Mouse (Mus musculus) liver, postnatal 0 days (tissue): ENCODE measurements at regions not wholly inside any gene's neighbourhood (a gene's known extent, or its start where the extent isn't known, plus 50 kb on each side); places are given as distances from the start of the nearest gene placed in this dataset.

ENCODE experiments used
- ATAC-seq: fragments of 200-750 bp; cut with Nextera tagmentation; 2 replicates; pipeline ENCODE4 v1.8.0; 2017; ENCODE audit warnings: mild to moderate bottlenecking, moderate library complexity
- DNase-seq: peaks from one replicate; pipeline ENCODE4 v3.0.0-alpha.2; 2016
- H3K27ac ChIP-seq: fragments of 300-500 bp; sonication (generic); 2 replicates; pipeline ENCODE4 v1.5.1; 2014; ENCODE audit warnings: antibody characterized with exemption, moderate library complexity, mild to moderate bottlenecking, low read depth
- H3K27me3 ChIP-seq: fragments of 300-500 bp; sonication (generic); 2 replicates; pipeline ENCODE4 v1.6.1; 2014; ENCODE audit warnings: low read length, control low read depth, mixed read lengths; ENCODE audit not compliant: insufficient read depth
- H3K36me3 ChIP-seq: fragments of 300-500 bp; sonication (generic); replicated peaks from 2 replicates; pipeline ENCODE4 v1.6.1; 2014; ENCODE audit warnings: mild to moderate bottlenecking, control low read depth, low read length, moderate library complexity, mixed read lengths; ENCODE audit not compliant: insufficient read depth
- H3K4me1 ChIP-seq: fragments of 300-500 bp; sonication (generic); 2 replicates; pipeline ENCODE4 v1.6.1; 2014; ENCODE audit warnings: antibody characterized with exemption, mild to moderate bottlenecking, control low read depth; ENCODE audit not compliant: insufficient read depth
- H3K4me2 ChIP-seq: fragments of 300-500 bp; sonication (generic); 2 replicates; pipeline ENCODE4 v1.6.1; 2014; ENCODE audit warnings: low read depth, mild to moderate bottlenecking, low read length, moderate library complexity, mixed read lengths
- H3K4me3 ChIP-seq: fragments of 300-500 bp; sonication (generic); 2 replicates; pipeline ENCODE4 v1.5.1; 2014; ENCODE audit warnings: low read depth, low read length
- H3K9ac ChIP-seq: fragments of 300-500 bp; sonication (generic); replicated peaks from 2 replicates; pipeline ENCODE4 v1.6.1; 2014; ENCODE audit warnings: mild to moderate bottlenecking, moderate library complexity
- H3K9me3 ChIP-seq: fragments of 300-500 bp; sonication (generic); 2 replicates; pipeline ENCODE4 v1.6.1; 2016; ENCODE audit warnings: mild to moderate bottlenecking, control low read depth, low read length, mixed read lengths
- CTCF ChIP-seq: sonication (generic); IDR thresholded peaks from 2 replicates; pipeline ENCODE4 v1.5.1; 2016; ENCODE audit warnings: antibody characterized with exemption, low read depth
- EP300 ChIP-seq: IDR thresholded peaks from 2 replicates; pipeline ENCODE4 v1.6.1; 2016; ENCODE audit warnings: antibody characterized with exemption, low read depth, mild to moderate bottlenecking
- WGBS: fragments of 180-500 bp; shearing (Covaris S2); extraction: QIAGEN DNeasy Blood & Tissue Kit; methylation state at CpG from one replicate; pipeline ENCODE4 v1.1.7; 2014; ENCODE audit not compliant: insufficient replicate concordance; 5-methylcytosine and 5-hydroxymethylcytosine counted together

DNA sequence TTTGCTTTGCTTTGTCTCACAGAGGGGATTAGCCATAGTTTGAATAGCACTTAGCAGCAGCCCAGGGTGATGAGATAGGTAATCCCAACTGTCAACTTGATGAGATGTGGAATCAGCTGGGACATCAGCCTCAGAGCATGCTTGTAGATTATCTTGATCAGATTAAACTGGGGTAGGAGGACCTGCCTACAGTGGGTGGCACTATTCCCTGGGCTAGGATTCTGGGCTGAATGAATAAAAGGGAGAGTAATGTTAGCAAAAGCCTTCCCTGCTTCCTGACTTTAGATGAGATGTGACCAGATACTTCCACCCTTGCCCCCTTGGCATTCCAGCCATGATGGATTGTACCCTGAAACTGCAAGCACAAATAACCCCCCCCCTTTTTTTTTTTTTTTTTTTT lies 198.0 kb upstream of the Klf3 start:
- Histone ChIP-seq H3K4me1 (peaks cover 20% of the 10 kb centered on the region), H3K27ac (no peak overlapping the region), H3K4me3 (no peak overlapping the region), H3K4me2 (no peak overlapping the region), H3K9ac (no peak overlapping the region), H3K9me3 (no peaks in the 10 kb centered on the region), H3K27me3 (no peaks in the 10 kb centered on the region), H3K36me3 (no peaks in the 10 kb centered on the region)
- no peak for TF ChIP-seq EP300
- no peak for TF ChIP-seq CTCF
- DNase-seq (no peak), ATAC-seq (no peak)

GRCm38 (mm10) chr5:64605991-64606390 lies 197.2 kb upstream of the Klf3 start:
- no peak for ATAC-seq
- H3K27ac ChIP-seq = no peak overlapping the region
- no peaks in the 10 kb centered on the region for H3K27me3 ChIP-seq
- no peaks in the 10 kb centered on the region for H3K9me3 ChIP-seq
- no peak for DNase-seq
- WGBS = 79% methylated on average over 5 of the region's 5 CpGs
- H3K36me3 ChIP-seq = no peaks in the 10 kb centered on the region
- no peak overlapping the region for H3K4me3 ChIP-seq
- H3K9ac ChIP-seq = no peak overlapping the region
- H3K4me2 ChIP-seq = no peak overlapping the region
- no peak for TF ChIP-seq CTCF
- TF ChIP-seq EP300 = no peak
- H3K4me1 ChIP-seq = peaks cover 26% of the 10 kb centered on the region

- no peaks in the 10 kb centered on the region for H3K36me3 ChIP-seq
- ATAC-seq (peak; percentile 20; the same call in 1 of the 2 replicates), DNase-seq (no peak)
- no peak overlapping the region for H3K27ac ChIP-seq
- 50% methylated on average over 3 of the region's 3 CpGs for WGBS
- H3K4me1 ChIP-seq = peaks cover 20% of the 10 kb centered on the region
- H3K27me3 ChIP-seq = no peaks in the 10 kb centered on the region
- no peak overlapping the region for H3K4me3 ChIP-seq
- no peak overlapping the region for H3K4me2 ChIP-seq
- H3K9me3 ChIP-seq = no peaks in the 10 kb centered on the region
- TF ChIP-seq CTCF (no peak), EP300 (0 out of 2 replicates have a peak, but pooled peaks have one; percentile 23)
- H3K9ac ChIP-seq = no peak overlapping the region
These were observed 193.7 kb upstream of the Klf3 start for GRCm38 (mm10) chr5:64609378-64610087.

- H3K27ac ChIP-seq = no peak overlapping the region
- no peaks in the 10 kb centered on the region for H3K27me3 ChIP-seq
- no peak overlapping the region for H3K9ac ChIP-seq
- H3K4me2 ChIP-seq = no peak overlapping the region
- WGBS = 19% methylated on average over 3 of the region's 3 CpGs
- TF ChIP-seq EP300 (no peak), CTCF (no peak)
- H3K9me3 ChIP-seq = no peaks in the 10 kb centered on the region
- no peak for DNase-seq
- ATAC-seq = peak; percentile 8; the same call in 1 of the 2 replicates
- no peak overlapping the region for H3K4me3 ChIP-seq
- no peaks in the 10 kb centered on the region for H3K36me3 ChIP-seq
- peaks cover 20% of the 10 kb centered on the region for H3K4me1 ChIP-seq
These were observed 193.0 kb upstream of the Klf3 start for GRCm38 (mm10) chr5:64610146-64610545.

- WGBS = 28% methylated on average over 12 of the region's 13 CpGs
- no peak overlapping the region for H3K4me2 ChIP-seq
- TF ChIP-seq EP300 (no peak), CTCF (no peak)
These were observed 192.4 kb upstream of the Klf3 start for GRCm38 (mm10) chr5:64610562-64611405.

DNA sequence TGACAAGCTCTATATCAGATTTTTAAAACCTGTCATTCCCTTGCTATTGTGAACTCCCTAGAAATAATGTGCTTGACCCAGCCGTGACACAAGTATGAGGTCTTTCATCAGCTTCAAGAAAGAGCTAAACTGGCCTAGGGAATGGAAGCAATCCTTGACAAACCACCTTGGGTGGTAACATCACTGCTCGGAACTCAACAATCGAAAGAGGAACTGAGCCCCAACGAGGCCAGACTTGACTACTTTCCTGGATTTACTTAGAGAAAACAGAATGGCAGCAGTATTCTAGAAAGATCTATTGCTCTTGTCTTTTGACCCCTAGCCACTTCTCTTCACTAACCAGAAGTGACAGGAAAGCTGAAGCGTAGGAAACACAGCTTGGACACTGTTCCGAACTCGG lies 191.2 kb upstream of the Klf3 start:
- Histone ChIP-seq H3K9ac (no peak overlapping the region), H3K4me3 (no peak overlapping the region), H3K27ac (no peak overlapping the region), H3K27me3 (no peaks in the 10 kb centered on the region), H3K9me3 (no peaks in the 10 kb centered on the region), H3K4me2 (no peak overlapping the region), H3K4me1 (peaks cover 20% of the 10 kb centered on the region), H3K36me3 (no peaks in the 10 kb centered on the region)
- 71% methylated on average over 7 of the region's 7 CpGs for WGBS
- no peak for TF ChIP-seq EP300
- ATAC-seq (no peak), DNase-seq (no peak)

More at GRCm38 (mm10) chr5:64610562-64611405, 192.4 kb upstream of the Klf3 start:
- ATAC-seq (peak; percentile 91), DNase-seq (peak; percentile 77)
- Histone ChIP-seq H3K9me3 (no peaks in the 10 kb centered on the region), H3K4me1 (peaks cover 20% of the 10 kb centered on the region), H3K36me3 (no peaks in the 10 kb centered on the region), H3K27ac (0 out of 2 replicates have a peak overlapping the region, but pooled peaks have one; percentile 25), H3K9ac (peak overlapping the region; percentile 17), H3K27me3 (no peaks in the 10 kb centered on the region), H3K4me3 (no peak overlapping the region)
